Mouse (Mus musculus): ENCODE data around the gene Khdc1a.
"Not testable (repeated sequence)": the region's sequence is repeated elsewhere in the genome, so short reads cannot be mapped to it uniquely, and the experiment has no call there.

Khdc1a gene

DNA sequence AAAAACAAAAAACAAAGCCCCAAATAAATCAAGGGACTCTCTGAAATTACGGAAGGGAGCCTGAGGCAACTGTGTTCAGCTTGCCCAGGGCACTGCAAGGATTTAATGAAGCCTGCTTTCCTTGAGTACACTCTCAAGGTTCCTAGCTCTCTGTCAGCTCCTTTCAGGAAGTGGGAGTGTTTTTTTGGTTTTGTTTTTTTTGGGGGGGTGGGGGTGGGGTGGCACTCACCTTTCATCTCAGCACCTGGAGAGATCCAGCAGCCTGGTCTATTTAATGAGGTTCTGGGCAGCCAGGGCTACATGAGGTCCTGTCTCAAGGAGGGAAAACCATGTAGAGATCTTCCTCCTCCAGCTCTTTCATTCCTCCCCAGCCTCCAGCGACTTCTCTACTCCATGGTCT is at the start of gene Khdc1a:
Gene Khdc1a, plus strand, starts transcription at position 301 of the 400 bp plus-strand sequence.
- DNase-seq (ENCODE audit: low spot score in 2 of 2), result no peak

DNA sequence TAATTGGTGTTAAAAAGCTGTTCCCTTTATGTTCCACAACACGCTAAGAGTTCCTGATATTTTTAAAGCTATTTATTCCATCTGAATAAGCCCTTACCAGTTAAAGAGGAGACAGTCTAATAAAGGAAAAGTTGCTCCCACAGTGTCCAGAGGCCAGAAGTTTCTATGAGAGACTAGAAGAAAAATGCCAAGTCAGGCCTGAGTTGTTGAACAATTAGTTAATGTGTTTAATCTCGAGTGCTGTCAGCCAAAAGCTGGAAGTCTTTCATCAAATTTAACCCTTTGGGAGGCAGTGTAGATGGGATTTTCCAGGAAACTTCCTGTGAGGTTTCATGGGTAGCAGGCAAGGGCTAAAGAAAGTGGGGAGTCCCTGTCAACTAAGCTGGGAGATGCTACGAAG is 49.6 kb upstream of the Khdc1a start:
- DNase-seq (ENCODE audit: low spot score in 2 of 2), result no peak

DNA sequence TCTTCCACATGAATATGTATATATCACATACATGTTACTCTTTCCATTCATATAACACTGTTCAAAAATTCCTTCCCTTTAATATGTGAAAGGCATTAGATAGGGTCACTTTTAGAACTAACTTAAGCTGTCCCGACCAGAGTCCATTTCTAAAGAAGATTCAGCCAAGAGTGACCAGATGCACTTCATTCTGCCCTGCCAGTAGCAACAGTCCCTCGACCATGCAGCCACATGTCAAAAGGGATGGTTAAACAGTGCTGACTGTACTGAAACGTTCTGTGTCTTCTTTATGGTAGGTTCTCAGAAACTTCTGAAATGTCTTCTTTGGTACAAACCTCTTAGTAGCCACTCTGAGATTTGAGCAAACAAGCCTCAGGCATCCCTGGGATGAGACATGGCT is 47.8 kb upstream of the Khdc1a start:
- no peak for DNase-seq (ENCODE audit: low spot score in 2 of 2)

- DNase-seq (ENCODE audit: low spot score in 2 of 2), result no peak
These were observed 45.3 kb upstream of the Khdc1a start for GRCm38 (mm10) chr1:21304174-21304573.

DNA sequence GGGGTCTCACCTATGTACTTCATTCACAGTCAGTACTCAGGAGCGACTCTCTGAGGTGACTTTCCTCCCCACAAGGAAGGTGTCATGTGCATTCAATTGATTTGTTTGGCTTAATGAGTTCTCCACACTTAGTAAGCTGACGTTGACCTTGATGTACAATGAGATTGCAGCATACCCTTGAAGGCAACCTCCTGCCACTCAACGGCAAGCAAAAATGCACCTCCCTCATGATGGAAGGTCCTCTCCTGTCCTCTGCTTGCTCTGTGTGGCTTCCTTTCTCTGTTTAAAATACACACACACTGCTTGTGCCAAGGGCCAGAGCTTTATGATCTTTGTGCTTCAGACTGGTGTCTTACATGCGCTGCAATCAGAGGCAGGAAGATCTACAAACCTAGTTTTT is 44.8 kb upstream of the Khdc1a start:
- no peak for DNase-seq (ENCODE audit: low spot score in 2 of 2)

GRCm38 (mm10) chr1:21305443-21305842 is 44.0 kb upstream of the Khdc1a start:
- no peak for DNase-seq (ENCODE audit: low spot score in 2 of 2)

GRCm38 (mm10) chr1:21314336-21314735 is 35.1 kb upstream of the Khdc1a start:
- no peak for DNase-seq (ENCODE audit: low spot score in 2 of 2)

DNA sequence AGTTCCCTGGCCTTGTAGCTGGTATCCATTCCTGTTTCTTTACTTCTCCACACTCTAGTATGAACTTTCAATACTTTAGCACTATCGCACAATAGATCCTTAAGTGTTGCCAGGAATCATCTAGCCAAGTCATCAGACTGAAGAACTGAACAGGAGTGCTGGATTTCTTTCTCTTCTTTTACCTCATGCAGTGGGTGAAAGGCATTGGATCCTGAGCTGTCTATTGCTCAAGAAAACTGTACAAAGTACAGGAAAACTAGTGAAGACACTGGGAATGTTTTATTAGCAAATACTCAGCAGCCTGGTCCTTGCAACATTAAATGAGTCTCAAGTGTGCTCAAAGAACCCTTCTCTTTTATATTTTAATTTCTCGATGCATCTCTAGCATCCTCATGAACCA is 33.7 kb upstream of the Khdc1a start:
- no peak for DNase-seq (ENCODE audit: low spot score in 2 of 2)

- DNase-seq (ENCODE audit: low spot score in 2 of 2), result no peak
These were observed 33.1 kb upstream of the Khdc1a start for GRCm38 (mm10) chr1:21316305-21316704.

- no peak for DNase-seq (ENCODE audit: low spot score in 2 of 2)
These were observed 31.2 kb upstream of the Khdc1a start for GRCm38 (mm10) chr1:21318202-21318601.

- DNase-seq (ENCODE audit: low spot score in 2 of 2), result not testable (repeated sequence)
These were observed 29.2 kb upstream of the Khdc1a start for GRCm38 (mm10) chr1:21320271-21320670.

DNA sequence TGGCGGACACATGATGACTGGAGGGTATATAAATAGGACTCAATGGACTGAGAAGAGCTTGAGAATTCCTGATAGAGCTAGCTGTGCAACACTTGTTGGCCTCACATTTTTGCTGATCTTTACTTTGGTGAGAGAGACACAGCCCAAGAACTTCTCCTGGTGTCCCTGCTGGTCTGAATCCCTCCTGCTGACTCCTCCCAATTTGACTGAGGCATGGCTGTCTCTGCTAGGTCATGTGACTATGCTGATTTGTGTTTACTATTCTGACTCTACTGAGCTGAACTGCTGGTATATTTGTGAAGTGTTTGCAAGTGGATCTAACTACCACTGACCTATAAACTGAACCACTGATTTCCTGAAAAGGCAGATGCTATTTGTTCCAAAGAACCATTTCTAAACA is 27.8 kb upstream of the Khdc1a start:
- no peak for DNase-seq (ENCODE audit: low spot score in 2 of 2)

DNA sequence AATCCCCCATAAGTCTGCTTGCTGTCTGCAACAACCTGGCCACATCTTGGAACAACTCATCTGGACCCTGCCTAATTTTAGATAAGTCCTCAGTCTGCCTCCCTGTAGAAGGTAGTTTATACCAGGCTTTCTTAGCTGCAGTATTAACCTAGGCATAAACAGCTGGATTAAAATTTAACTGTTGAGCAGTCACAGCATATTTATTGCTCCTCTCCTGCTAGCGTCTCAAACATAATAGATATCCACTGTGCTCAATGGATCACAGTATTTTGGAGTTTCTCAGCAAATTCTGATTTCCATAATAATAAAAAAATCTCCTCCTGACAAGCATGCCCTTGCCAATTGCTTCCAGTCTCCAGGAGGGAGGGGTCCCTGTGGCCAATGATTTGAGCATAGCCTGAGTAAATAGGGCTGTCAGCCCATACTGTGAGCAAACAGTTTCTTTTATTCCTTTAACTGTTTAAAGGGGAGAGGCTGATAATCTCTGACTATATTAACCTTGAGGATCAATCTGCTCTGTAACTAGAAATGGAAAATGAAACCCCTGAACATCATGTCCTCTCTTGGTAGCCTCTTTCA is 25.4 kb upstream of the Khdc1a start:
- no peak for DNase-seq (ENCODE audit: low spot score in 2 of 2)

- no peak for DNase-seq (ENCODE audit: low spot score in 2 of 2)
These were observed 24.8 kb upstream of the Khdc1a start for GRCm38 (mm10) chr1:21324633-21325032.

- no peak for DNase-seq (ENCODE audit: low spot score in 2 of 2)
These were observed 22.7 kb upstream of the Khdc1a start for GRCm38 (mm10) chr1:21326733-21327132.

DNA sequence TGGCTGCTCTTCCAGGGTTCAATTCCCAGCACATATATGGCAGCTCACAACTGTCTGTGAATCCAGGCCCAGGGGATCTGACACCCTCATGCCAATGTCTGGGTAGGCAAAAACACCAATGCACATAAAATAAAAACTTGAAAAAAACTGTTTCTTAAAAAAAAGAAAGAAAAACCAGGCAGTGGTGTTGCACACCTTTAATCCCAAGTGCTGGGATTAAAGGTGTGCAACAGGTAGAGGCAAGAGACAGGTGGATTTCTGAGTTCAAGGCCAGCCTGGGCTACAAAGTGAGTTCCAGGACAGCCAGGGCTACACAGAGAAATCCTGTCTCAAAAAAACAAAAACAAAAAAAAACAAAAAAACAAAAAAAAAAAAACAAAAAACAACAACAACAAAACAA is 18.3 kb upstream of the Khdc1a start:
- DNase-seq (ENCODE audit: low spot score in 2 of 2), result not testable (repeated sequence)

- no peak for DNase-seq (ENCODE audit: low spot score in 2 of 2)
These were observed 16.0 kb upstream of the Khdc1a start for GRCm38 (mm10) chr1:21333222-21333973.

GRCm38 (mm10) chr1:21335836-21336235 is 13.6 kb upstream of the Khdc1a start:
- no peak for DNase-seq (ENCODE audit: low spot score in 2 of 2)

DNA sequence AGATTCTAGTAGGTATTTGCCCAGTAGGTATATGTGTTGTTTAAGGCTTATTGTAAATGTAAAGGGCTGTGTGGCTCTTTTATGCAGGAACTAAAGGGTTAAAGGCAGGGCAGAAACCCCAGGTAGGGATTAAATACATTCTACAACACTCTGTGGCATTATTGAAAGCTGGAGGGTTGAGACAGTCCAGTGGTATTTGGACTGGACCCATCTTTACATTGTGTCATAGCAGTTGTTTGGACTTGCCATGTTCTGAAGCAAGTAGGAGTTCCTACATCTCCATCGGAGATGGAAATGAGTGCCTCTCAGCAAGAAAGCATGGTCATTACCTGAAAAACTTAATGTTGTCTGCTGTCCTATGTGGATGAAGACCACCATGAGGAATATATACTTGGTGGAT is 8.7 kb upstream of the Khdc1a start:
- no peak for DNase-seq (ENCODE audit: low spot score in 2 of 2)

DNA sequence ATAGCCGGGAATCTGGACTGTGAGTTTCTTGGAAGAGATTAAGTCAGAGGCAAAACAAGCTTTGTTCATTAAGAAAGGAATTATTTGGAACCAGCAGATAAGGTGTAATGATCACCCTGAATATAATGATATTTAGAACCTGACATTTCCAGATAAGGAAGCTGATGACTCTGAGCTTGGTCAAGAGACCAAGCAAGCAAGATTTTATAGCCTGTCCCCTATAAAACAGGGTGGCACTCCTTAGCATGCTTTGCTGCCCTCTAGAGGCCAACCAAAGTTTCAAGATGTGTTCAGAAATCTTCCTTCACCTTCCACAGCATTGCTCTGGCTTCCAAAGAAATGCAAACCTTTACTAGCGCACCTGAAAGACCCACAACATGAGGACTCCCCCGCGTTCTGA is 5.2 kb upstream of the Khdc1a start:
- DNase-seq (ENCODE audit: low spot score in 2 of 2), result no peak

DNA sequence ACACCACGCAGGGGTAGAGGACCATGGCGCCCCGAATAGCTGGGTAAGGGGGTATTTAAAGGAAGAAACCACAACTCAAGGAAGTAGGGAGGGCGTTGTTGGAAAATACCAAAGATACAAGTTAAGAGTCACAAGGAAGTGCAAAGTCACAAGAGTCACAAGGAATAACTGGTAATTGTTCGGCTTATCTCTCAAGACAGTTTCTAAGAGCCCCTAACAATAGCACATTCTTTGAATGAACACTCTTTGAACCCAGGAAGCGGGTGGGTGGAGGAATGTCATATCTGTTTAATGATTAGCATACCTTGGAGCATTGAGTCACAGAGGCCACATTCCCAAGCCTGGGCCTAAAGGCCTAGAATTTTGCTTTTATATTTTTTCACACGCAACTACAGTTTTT is 4.7 kb upstream of the Khdc1a start:
- DNase-seq (ENCODE audit: low spot score in 2 of 2), result not testable (repeated sequence)

- DNase-seq (ENCODE audit: low spot score in 2 of 2), result not testable (repeated sequence)
These were observed 18.6 kb downstream of the Khdc1a start, which contains the start of gene Khdc1c for GRCm38 (mm10) chr1:21368031-21368430. Khdc1c (plus strand) TSS chr1:21368331.

DNA sequence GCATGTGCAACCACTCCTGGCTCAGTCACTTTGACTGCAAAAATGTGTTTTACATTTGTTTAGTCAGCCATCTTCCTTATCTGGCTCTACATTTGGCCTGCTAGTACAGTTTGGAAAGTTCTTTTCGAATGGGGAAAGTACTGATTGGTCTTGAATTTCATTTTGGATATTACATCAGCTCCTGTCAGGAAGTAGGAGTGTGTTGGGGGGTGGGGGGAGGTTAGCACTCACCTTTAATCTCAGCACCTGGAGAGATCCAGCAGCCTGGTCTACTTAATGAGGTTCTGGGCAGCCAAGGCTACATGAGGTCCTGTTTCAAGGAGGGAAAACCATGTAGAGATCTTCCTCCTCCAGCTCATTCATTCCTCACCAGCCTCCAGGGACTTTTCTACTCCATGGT is 33.8 kb downstream of the Khdc1a start, which contains the start of gene Khdc1b:
Gene Khdc1b, plus strand, starts transcription at position 301 of the 400 bp plus-strand sequence.
- no peak for DNase-seq (ENCODE audit: low spot score in 2 of 2)

All from urinary bladder, postnatal 4 days (tissue).